Mouse (Mus musculus): ENCODE data around the gene Psme1. TPM values are rescaled to one million over a fixed set of nuclear protein-coding genes. Genes with fewer than 3 reads are reported as not detected.

Psme1 gene
- polyA plus RNA-seq (2015; fragmentation: Nextera tagmentation; extraction: Ambion mirVana), result 103 and 111 TPM in 2 replicates

DNA sequence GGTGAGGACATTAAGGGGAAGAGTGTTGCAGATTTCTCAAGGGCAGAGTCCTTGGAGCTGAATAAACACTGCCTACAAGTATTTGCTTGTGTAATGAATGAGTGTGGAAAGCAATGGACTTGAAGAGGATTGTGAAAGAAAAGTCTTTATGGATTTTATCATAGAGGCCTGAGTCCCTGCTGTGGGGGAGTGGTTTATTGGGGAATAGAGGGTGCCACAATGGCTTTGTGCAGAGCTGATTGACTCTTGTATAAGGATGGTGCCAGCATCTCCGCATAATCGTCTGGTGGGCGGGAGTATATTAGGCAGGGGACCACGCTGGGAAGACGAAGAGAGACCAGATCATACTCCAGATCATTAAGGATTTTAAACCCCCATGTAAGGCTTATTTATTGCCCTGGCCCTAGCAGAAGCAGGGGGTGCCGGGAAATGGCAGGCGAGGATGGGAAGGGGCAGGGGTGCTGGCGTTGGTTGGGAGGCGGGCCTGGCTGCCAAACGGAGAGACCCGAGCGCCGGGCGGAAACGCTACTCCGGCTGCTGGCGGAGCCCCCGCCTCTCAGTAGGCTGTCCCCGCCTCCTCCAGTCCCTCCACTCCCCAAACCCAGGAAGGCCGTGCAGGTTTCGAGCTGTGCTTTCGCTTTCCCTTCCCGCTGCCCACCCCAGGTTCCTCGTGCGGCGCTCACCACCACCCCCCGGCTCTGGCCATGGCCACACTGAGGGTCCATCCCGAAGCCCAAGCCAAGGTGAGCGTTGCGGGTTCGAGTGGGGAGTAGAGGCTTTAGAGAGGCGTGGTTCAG is at the start of gene Psme1:
Gene Psme1 (plus strand): TSS at position 253 of the 797 bp plus-strand sequence.
- 1% methylated on average over 32 of the region's 32 CpGs for WGBS (ENCODE audit: insufficient replicate concordance)
- DNase-seq, result peak; percentile 67
- H3K4me3 ChIP-seq (replicated peaks), result peak within 1 kb of the TSS; percentile 83
- no peaks in the 10 kb centered on the region for H3K27me3 ChIP-seq
- H3K9me3 ChIP-seq (replicated peaks), result no peaks in the 10 kb centered on the region
- ATAC-seq (ENCODE audit: low read depth), result peak; percentile 80
- peak within 1 kb of the TSS; percentile 92 for H3K4me2 ChIP-seq
- peak within 1 kb of the TSS; percentile 90 for H3K27ac ChIP-seq
- H3K4me1 ChIP-seq (replicated peaks), result peaks cover 48% of the 10 kb centered on the region
- H3K36me3 ChIP-seq, result peaks cover 26% of the 10 kb centered on the region
- peak within 1 kb of the TSS; percentile 92 for H3K9ac ChIP-seq

GRCm38 (mm10) chr14:55536116-55536745 is 41.7 kb upstream of the Psme1 start:
- peak; percentile 47 for DNase-seq
- ATAC-seq (ENCODE audit: low read depth), result no peak
- H3K27me3 ChIP-seq, result no peaks in the 10 kb centered on the region; the same call in 1 of the 2 replicates
- H3K4me1 ChIP-seq (replicated peaks), result peaks cover 33% of the 10 kb centered on the region
- no peaks in the 10 kb centered on the region for H3K9me3 ChIP-seq (replicated peaks)
- no peak overlapping the region for H3K9ac ChIP-seq
- WGBS (ENCODE audit: insufficient replicate concordance), result 41% methylated on average over 6 of the region's 6 CpGs
- no peak overlapping the region for H3K4me3 ChIP-seq (replicated peaks)
- no peak overlapping the region for H3K27ac ChIP-seq
- H3K4me2 ChIP-seq, result no peak overlapping the region
- H3K36me3 ChIP-seq, result no peaks in the 10 kb centered on the region

GRCm38 (mm10) chr14:55540067-55540786 is 37.7 kb upstream of the Psme1 start, which contains the start of gene Pck2:
Gene Pck2 (plus strand): TSS chr14:55540266.
- DNase-seq (peak; percentile 94), ATAC-seq (ENCODE audit: low read depth) (peak; percentile 98)
- H3K27ac ChIP-seq, result peak within 1 kb of the TSS; percentile 93
- H3K36me3 ChIP-seq, result peaks cover 28% of the 10 kb centered on the region
- H3K4me2 ChIP-seq, result peak within 1 kb of the TSS; percentile 86
- peak within 1 kb of the TSS; percentile 71 for H3K4me3 ChIP-seq (replicated peaks)
- no peaks in the 10 kb centered on the region for H3K27me3 ChIP-seq
- WGBS (ENCODE audit: insufficient replicate concordance), result under 1% methylated on average over 32 of the region's 32 CpGs
- H3K9me3 ChIP-seq (replicated peaks), result no peaks in the 10 kb centered on the region
- H3K4me1 ChIP-seq (replicated peaks), result peaks cover 51% of the 10 kb centered on the region
- peak within 1 kb of the TSS; percentile 86 for H3K9ac ChIP-seq

GRCm38 (mm10) chr14:55540787-55541321 is 37.1 kb upstream of the Psme1 start:
- 2% methylated on average over 10 of the region's 10 CpGs for WGBS (ENCODE audit: insufficient replicate concordance)
- Histone ChIP-seq H3K36me3 (peaks cover 33% of the 10 kb centered on the region), H3K27me3 (no peaks in the 10 kb centered on the region), H3K4me1 (replicated peaks) (peaks cover 51% of the 10 kb centered on the region), H3K4me3 (replicated peaks) (peak overlapping the region; percentile 71), H3K9ac (peak overlapping the region; percentile 86), H3K27ac (peak overlapping the region; percentile 93), H3K9me3 (replicated peaks) (no peaks in the 10 kb centered on the region), H3K4me2 (peak overlapping the region; percentile 86)
- ATAC-seq (ENCODE audit: low read depth) (peak; percentile 39), DNase-seq (no peak)

GRCm38 (mm10) chr14:55542268-55542667 is 35.7 kb upstream of the Psme1 start:
- Histone ChIP-seq H3K9ac (peak overlapping the region; percentile 50), H3K27me3 (no peaks in the 10 kb centered on the region), H3K27ac (0 out of 2 replicates have a peak overlapping the region, but pooled peaks have one; percentile 18), H3K4me2 (peak overlapping the region; percentile 86; the same call in 1 of the 2 replicates), H3K4me1 (replicated peaks) (peaks cover 38% of the 10 kb centered on the region), H3K4me3 (replicated peaks) (no peak overlapping the region), H3K9me3 (replicated peaks) (no peaks in the 10 kb centered on the region), H3K36me3 (peaks cover 46% of the 10 kb centered on the region)
- no peak for ATAC-seq (ENCODE audit: low read depth)
- WGBS (ENCODE audit: insufficient replicate concordance), result 78% methylated on average over 12 of the region's 12 CpGs
- DNase-seq, result no peak

DNA sequence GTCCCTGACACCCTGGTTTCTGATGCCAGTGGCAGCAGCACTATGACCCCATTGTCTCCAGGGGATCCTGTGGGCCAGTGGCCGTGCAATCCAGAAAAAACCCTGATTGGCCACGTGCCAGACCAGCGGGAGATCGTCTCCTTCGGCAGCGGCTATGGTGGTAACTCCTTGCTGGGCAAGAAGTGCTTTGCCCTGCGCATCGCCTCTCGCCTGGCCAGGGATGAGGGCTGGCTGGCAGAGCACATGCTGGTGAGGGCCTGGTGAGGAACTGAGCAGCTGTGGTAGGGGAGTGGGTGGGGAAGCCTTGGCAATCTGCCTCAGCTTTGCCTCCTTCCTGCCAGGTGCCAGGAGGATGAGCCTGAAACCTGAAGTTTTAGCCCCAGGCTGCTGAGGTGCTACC is 33.6 kb upstream of the Psme1 start:
- no peak overlapping the region for H3K9ac ChIP-seq
- peaks cover 31% of the 10 kb centered on the region for H3K4me1 ChIP-seq (replicated peaks)
- ATAC-seq (ENCODE audit: low read depth) (no peak), DNase-seq (no peak)
- no peak overlapping the region for H3K27ac ChIP-seq
- no peak overlapping the region for H3K4me3 ChIP-seq (replicated peaks)
- WGBS (ENCODE audit: insufficient replicate concordance), result 87% methylated on average over 9 of the region's 9 CpGs
- no peaks in the 10 kb centered on the region for H3K9me3 ChIP-seq (replicated peaks)
- H3K36me3 ChIP-seq, result peaks cover 67% of the 10 kb centered on the region
- H3K27me3 ChIP-seq, result no peaks in the 10 kb centered on the region
- no peak overlapping the region for H3K4me2 ChIP-seq

DNA sequence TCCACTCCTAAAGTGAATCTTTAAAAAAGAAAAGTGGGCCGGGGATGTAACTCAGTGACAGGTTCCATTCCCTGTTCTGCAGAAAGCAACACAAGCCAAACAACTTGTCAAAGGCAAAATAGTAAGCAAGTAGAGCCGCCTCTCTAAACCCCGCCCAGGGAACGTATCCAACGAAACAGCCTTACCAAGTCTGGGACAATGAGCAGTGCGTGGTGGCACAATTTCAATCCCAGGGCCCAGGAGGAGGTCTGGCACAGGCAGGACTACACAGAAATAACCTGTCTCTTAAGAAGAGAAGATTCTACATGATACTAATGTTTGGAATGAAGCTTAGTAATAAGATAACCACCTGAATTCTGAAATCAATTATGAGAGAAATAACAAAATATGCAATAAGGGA is 27.7 kb upstream of the Psme1 start:
- 78% methylated on average over 6 of the region's 6 CpGs for WGBS (ENCODE audit: insufficient replicate concordance)
- H3K36me3 ChIP-seq, result peaks cover 52% of the 10 kb centered on the region
- H3K9ac ChIP-seq, result no peak overlapping the region
- H3K27me3 ChIP-seq, result no peaks in the 10 kb centered on the region
- H3K9me3 ChIP-seq (replicated peaks), result no peaks in the 10 kb centered on the region
- no peak overlapping the region for H3K4me3 ChIP-seq (replicated peaks)
- H3K4me1 ChIP-seq (replicated peaks), result peaks cover 13% of the 10 kb centered on the region
- H3K27ac ChIP-seq, result no peak overlapping the region
- DNase-seq (no peak), ATAC-seq (ENCODE audit: low read depth) (no peak)
- H3K4me2 ChIP-seq, result no peak overlapping the region

DNA sequence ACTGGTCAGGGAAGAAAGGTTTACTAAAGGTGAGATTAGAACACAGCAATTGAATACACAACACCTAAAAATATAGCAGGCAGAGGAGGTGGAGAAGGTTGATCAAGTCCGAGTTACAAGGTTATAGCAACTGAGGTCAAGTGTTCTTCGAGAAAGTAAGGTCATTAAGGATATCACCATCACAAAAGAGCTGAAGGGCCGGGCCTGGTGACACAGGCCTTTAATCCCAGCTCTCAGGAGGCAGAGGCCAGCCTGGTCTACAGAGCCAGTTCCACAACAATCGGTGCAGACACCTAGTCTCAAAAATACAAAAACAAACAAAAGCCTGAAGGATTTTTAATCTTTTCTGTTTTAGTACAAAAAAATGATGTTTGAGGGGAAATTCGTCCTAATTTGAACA is 26.6 kb upstream of the Psme1 start:
- no peaks in the 10 kb centered on the region for H3K27me3 ChIP-seq
- H3K9me3 ChIP-seq (replicated peaks), result no peaks in the 10 kb centered on the region
- no peak overlapping the region for H3K4me3 ChIP-seq (replicated peaks)
- ATAC-seq (ENCODE audit: low read depth), result no peak
- WGBS (ENCODE audit: insufficient replicate concordance), result 68% methylated on average over 5 of the region's 5 CpGs
- no peak overlapping the region for H3K9ac ChIP-seq
- H3K27ac ChIP-seq, result no peak overlapping the region
- H3K4me2 ChIP-seq, result no peak overlapping the region
- H3K36me3 ChIP-seq, result peaks cover 41% of the 10 kb centered on the region
- DNase-seq, result no peak
- H3K4me1 ChIP-seq (replicated peaks), result peaks cover 22% of the 10 kb centered on the region

GRCm38 (mm10) chr14:55551794-55552193 is 26.1 kb upstream of the Psme1 start:
- ATAC-seq (ENCODE audit: low read depth) (no peak), DNase-seq (no peak)
- Histone ChIP-seq H3K27me3 (no peaks in the 10 kb centered on the region), H3K9me3 (replicated peaks) (no peaks in the 10 kb centered on the region), H3K4me1 (replicated peaks) (peaks cover 26% of the 10 kb centered on the region), H3K4me2 (no peak overlapping the region), H3K9ac (no peak overlapping the region), H3K36me3 (peaks cover 37% of the 10 kb centered on the region), H3K4me3 (replicated peaks) (no peak overlapping the region), H3K27ac (no peak overlapping the region)
- 82% methylated on average over 8 of the region's 8 CpGs for WGBS (ENCODE audit: insufficient replicate concordance)

- Histone ChIP-seq H3K4me2 (no peak overlapping the region), H3K27ac (no peak overlapping the region), H3K9ac (no peak overlapping the region), H3K36me3 (peaks cover 9% of the 10 kb centered on the region), H3K4me1 (replicated peaks) (peaks cover 50% of the 10 kb centered on the region), H3K9me3 (replicated peaks) (no peaks in the 10 kb centered on the region), H3K4me3 (replicated peaks) (no peak overlapping the region), H3K27me3 (no peaks in the 10 kb centered on the region)
- no peak for DNase-seq
- no peak for ATAC-seq (ENCODE audit: low read depth)
These were observed 23.3 kb upstream of the Psme1 start for GRCm38 (mm10) chr14:55554635-55555034.

DNA sequence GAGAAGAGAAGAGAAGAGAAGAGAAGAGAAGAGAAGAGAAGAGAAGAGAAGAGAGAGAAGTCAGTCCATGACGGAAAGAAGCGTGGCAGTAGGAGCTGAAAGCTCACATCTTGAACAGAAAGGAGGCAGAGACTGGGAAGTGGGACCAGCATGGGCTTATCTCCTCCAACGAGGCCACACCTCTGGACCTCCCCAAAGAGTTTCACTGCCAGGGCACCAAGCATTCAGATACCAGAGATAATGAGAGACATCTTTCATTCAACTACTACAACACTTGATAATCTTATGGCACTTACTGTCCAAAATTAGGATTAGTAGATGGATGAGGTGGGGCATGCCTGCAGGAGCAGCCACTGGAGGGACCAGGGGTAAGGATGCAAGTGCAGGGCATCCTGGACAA is 22.1 kb upstream of the Psme1 start:
- Histone ChIP-seq H3K27me3 (no peaks in the 10 kb centered on the region), H3K36me3 (no peaks in the 10 kb centered on the region), H3K4me3 (replicated peaks) (no peak overlapping the region), H3K4me1 (replicated peaks) (peaks cover 50% of the 10 kb centered on the region), H3K27ac (no peak overlapping the region; the same call in 1 of the 2 replicates), H3K4me2 (no peak overlapping the region), H3K9ac (no peak overlapping the region), H3K9me3 (replicated peaks) (no peaks in the 10 kb centered on the region)
- ATAC-seq (ENCODE audit: low read depth), result no peak
- 56% methylated on average over 3 of the region's 3 CpGs for WGBS (ENCODE audit: insufficient replicate concordance)
- no peak for DNase-seq
